Mouse (Mus musculus): ENCODE data around the gene Gadd45a. TPM values are rescaled to one million over a fixed set of nuclear protein-coding genes. Genes with fewer than 3 reads are reported as not detected.
"Not testable (repeated sequence)": the region's sequence is repeated elsewhere in the genome, so short reads cannot be mapped to it uniquely, and the experiment has no call there.

Gadd45a gene
- total RNA-seq, 1 experiment from 2014 or later, result 64.2 TPM

GRCm38 (mm10) chr6:67027438-67028142, 9.7 kb downstream of the Gadd45a start:
- ATAC-seq (replicated peaks; ENCODE audit: insufficient number of reproducible peaks, low FRiP score, low TSS enrichment, poor library complexity, severe bottlenecking), result no peak

- no peak for ATAC-seq (replicated peaks; ENCODE audit: insufficient number of reproducible peaks, low FRiP score, low TSS enrichment, poor library complexity, severe bottlenecking)
Measured at GRCm38 (mm10) chr6:67026661-67027060, 10.6 kb downstream of the Gadd45a start.

- no peak for ATAC-seq (replicated peaks; ENCODE audit: insufficient number of reproducible peaks, low FRiP score, low TSS enrichment, poor library complexity, severe bottlenecking)
Measured at GRCm38 (mm10) chr6:67023729-67024128, 13.5 kb downstream of the Gadd45a start.

GRCm38 (mm10) chr6:67021308-67021707, 15.9 kb downstream of the Gadd45a start:
- no peak for ATAC-seq (replicated peaks; ENCODE audit: insufficient number of reproducible peaks, low FRiP score, low TSS enrichment, poor library complexity, severe bottlenecking)

GRCm38 (mm10) chr6:67019001-67019400, 18.3 kb downstream of the Gadd45a start:
- not testable (repeated sequence) for ATAC-seq (replicated peaks; ENCODE audit: insufficient number of reproducible peaks, low FRiP score, low TSS enrichment, poor library complexity, severe bottlenecking)

GRCm38 (mm10) chr6:67018365-67018764, 18.9 kb downstream of the Gadd45a start:
- ATAC-seq (replicated peaks; ENCODE audit: insufficient number of reproducible peaks, low FRiP score, low TSS enrichment, poor library complexity, severe bottlenecking), result no peak

- no peak for ATAC-seq (replicated peaks; ENCODE audit: insufficient number of reproducible peaks, low FRiP score, low TSS enrichment, poor library complexity, severe bottlenecking)
Measured at GRCm38 (mm10) chr6:67016520-67017111, 20.6 kb downstream of the Gadd45a start.

- no peak for ATAC-seq (replicated peaks; ENCODE audit: insufficient number of reproducible peaks, low FRiP score, low TSS enrichment, poor library complexity, severe bottlenecking)
Measured at GRCm38 (mm10) chr6:67015739-67016519, 21.3 kb downstream of the Gadd45a start.

GRCm38 (mm10) chr6:67014679-67015075, 22.6 kb downstream of the Gadd45a start:
- ATAC-seq (replicated peaks; ENCODE audit: insufficient number of reproducible peaks, low FRiP score, low TSS enrichment, poor library complexity, severe bottlenecking), result no peak

GRCm38 (mm10) chr6:67013949-67014678, 23.1 kb downstream of the Gadd45a start:
- no peak for ATAC-seq (replicated peaks; ENCODE audit: insufficient number of reproducible peaks, low FRiP score, low TSS enrichment, poor library complexity, severe bottlenecking)

GRCm38 (mm10) chr6:67013293-67013948, 23.8 kb downstream of the Gadd45a start:
- ATAC-seq (replicated peaks; ENCODE audit: insufficient number of reproducible peaks, low FRiP score, low TSS enrichment, poor library complexity, severe bottlenecking), result no peak

- no peak for ATAC-seq (replicated peaks; ENCODE audit: insufficient number of reproducible peaks, low FRiP score, low TSS enrichment, poor library complexity, severe bottlenecking)
Measured at GRCm38 (mm10) chr6:67011217-67011518, 26.1 kb downstream of the Gadd45a start.

- ATAC-seq (replicated peaks; ENCODE audit: insufficient number of reproducible peaks, low FRiP score, low TSS enrichment, poor library complexity, severe bottlenecking), result no peak
Measured at GRCm38 (mm10) chr6:67010370-67011216, 26.7 kb downstream of the Gadd45a start.

GRCm38 (mm10) chr6:67009888-67010287, 27.4 kb downstream of the Gadd45a start:
- ATAC-seq (replicated peaks; ENCODE audit: insufficient number of reproducible peaks, low FRiP score, low TSS enrichment, poor library complexity, severe bottlenecking), result no peak

GRCm38 (mm10) chr6:66999800-67000199, 37.5 kb downstream of the Gadd45a start:
- no peak for ATAC-seq (replicated peaks; ENCODE audit: insufficient number of reproducible peaks, low FRiP score, low TSS enrichment, poor library complexity, severe bottlenecking)

GRCm38 (mm10) chr6:66998645-66999044, 38.6 kb downstream of the Gadd45a start:
- ATAC-seq (replicated peaks; ENCODE audit: insufficient number of reproducible peaks, low FRiP score, low TSS enrichment, poor library complexity, severe bottlenecking), result no peak

GRCm38 (mm10) chr6:66996257-66996656, 41.0 kb downstream of the Gadd45a start:
- no peak for ATAC-seq (replicated peaks; ENCODE audit: insufficient number of reproducible peaks, low FRiP score, low TSS enrichment, poor library complexity, severe bottlenecking)

- ATAC-seq (replicated peaks; ENCODE audit: insufficient number of reproducible peaks, low FRiP score, low TSS enrichment, poor library complexity, severe bottlenecking), result no peak
Measured at GRCm38 (mm10) chr6:66995825-66996224, 41.4 kb downstream of the Gadd45a start.

Measured in monocyte, adult 5-6 weeks (primary cell).